Comparison of ENCODE assay signal across 12 mouse cellular contexts in the genomic region with DNA sequence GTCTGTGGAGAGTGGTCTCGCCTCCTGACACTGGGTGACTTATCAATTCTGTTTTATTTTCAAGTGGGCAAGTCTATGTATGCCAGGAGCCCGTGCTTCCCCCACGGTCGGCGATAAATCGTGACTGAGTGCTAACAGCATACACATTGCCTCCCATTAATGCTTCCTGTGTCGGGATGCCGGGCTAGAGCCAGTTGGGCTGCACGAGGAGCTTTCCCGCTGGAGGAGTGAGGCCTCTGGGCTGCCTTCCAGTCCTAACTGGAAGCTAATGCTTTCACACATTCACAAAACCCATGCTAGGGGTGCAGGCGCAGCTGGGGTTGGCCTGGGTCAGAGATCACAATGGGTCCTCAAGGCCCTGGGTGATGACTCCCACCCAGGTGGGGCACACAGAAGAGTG.
DNase-seq lines count a peak whose midpoint lies in the region; ATAC-seq and TF ChIP-seq lines count a peak whose summit lies in the region.
"Had no signal": no experiment of that assay in that cellular context is flagged by ENCODE, and none has a peak within 500 bp of the region (broad histone marks: within the 10 kb centered on the region; RNA-seq: fewer than 3 reads in every experiment).

No protein-coding gene starts in this region.

- no peak for DNase-seq in forebrain, embryonic 10.5 days (ENCODE audit: extremely low spot score, low spot score)
- DNase-seq in 3T3-L1 (ENCODE audit: low read depth, low spot score), result peak; percentile 72
- peak; percentile 37 for DNase-seq in heart, postnatal 0 days (ENCODE audit: low spot score)
- DNase-seq in adrenal gland, postnatal 4 days (ENCODE audit: low spot score in 2 of 2), result no peak
- no peak for DNase-seq in left cerebral cortex, adult 11 months (ENCODE audit: low spot score)
- DNase-seq in cerebellum, postnatal 4 days (ENCODE audit: low spot score in 2 of 2), result no peak

- 67% methylated on average over 11 of the region's 11 CpGs for WGBS in forebrain, embryonic 10.5 days
- 69% methylated on average over 11 of the region's 11 CpGs for WGBS in forebrain, embryonic 12.5 days
- 34% methylated on average over 11 of the region's 11 CpGs for WGBS in forebrain, embryonic 16.5 days
- WGBS in heart, postnatal 0 days, result 9% methylated on average over 11 of the region's 11 CpGs

- TF ChIP-seq CTCF in heart, postnatal 0 days (IDR thresholded peaks at IDR 0.05; ENCODE audit: low read depth), result no peak

- peaks cover 72% of the 10 kb centered on the region for H3K4me1 ChIP-seq in forebrain, embryonic 10.5 days
- peaks cover 32% of the 10 kb centered on the region for H3K4me1 ChIP-seq in forebrain, embryonic 12.5 days
- H3K4me1 ChIP-seq in forebrain, embryonic 16.5 days (replicated peaks; ENCODE audit: control insufficient read depth, insufficient read depth, low read length), result peaks cover 30% of the 10 kb centered on the region
- H3K4me1 ChIP-seq in heart, postnatal 0 days (ENCODE audit: control insufficient read depth, insufficient read depth), result peaks cover 22% of the 10 kb centered on the region

- peaks cover 9% of the 10 kb centered on the region for H3K36me3 ChIP-seq in forebrain, embryonic 10.5 days (replicated peaks)
- H3K36me3 ChIP-seq in forebrain, embryonic 12.5 days (replicated peaks), result peaks cover under 1% of the 10 kb centered on the region; the same call in 1 of the 2 replicates
- H3K36me3 ChIP-seq in forebrain, embryonic 16.5 days (ENCODE audit: control insufficient read depth, insufficient read depth), result no peaks in the 10 kb centered on the region
- no peaks in the 10 kb centered on the region for H3K36me3 ChIP-seq in heart, postnatal 0 days (replicated peaks; ENCODE audit: control insufficient read depth, insufficient read depth, low read length)
- H3K36me3 ChIP-seq: hindbrain, embryonic 12.5 days; neural tube, embryonic 15.5 days had no signal

- TF ChIP-seq EP300 in heart, postnatal 0 days (IDR thresholded peaks at IDR 0.05; ENCODE audit: low read depth), result no peak

- H3K27ac ChIP-seq in forebrain, embryonic 10.5 days, result 0 out of 2 replicates have a peak overlapping the region, but pooled peaks have one; percentile 35
- no peak overlapping the region for H3K27ac ChIP-seq in forebrain, embryonic 12.5 days
- no peak overlapping the region for H3K27ac ChIP-seq in forebrain, embryonic 16.5 days (ENCODE audit: low read length)
- no peak overlapping the region for H3K27ac ChIP-seq in heart, postnatal 0 days (ENCODE audit: low read depth)
- H3K27ac ChIP-seq: hindbrain, embryonic 12.5 days; kidney, postnatal 0 days; neural tube, embryonic 15.5 days had no signal

- no peak for ATAC-seq in forebrain, embryonic 12.5 days (ENCODE audit: low FRiP score)
- ATAC-seq in forebrain, embryonic 16.5 days, result peak; percentile 49; the same call in 1 of the 2 replicates
- peak; percentile 56 for ATAC-seq in heart, postnatal 0 days (ENCODE audit: insufficient read depth, low read depth)

- H3K4me3 ChIP-seq in forebrain, embryonic 10.5 days, result no peak overlapping the region
- H3K4me3 ChIP-seq in forebrain, embryonic 12.5 days (replicated peaks), result no peak overlapping the region
- no peak overlapping the region for H3K4me3 ChIP-seq in forebrain, embryonic 16.5 days (replicated peaks; ENCODE audit: low read length)
- no peak overlapping the region for H3K4me3 ChIP-seq in heart, postnatal 0 days (ENCODE audit: low read depth, low read length)
- H3K4me3 ChIP-seq: hindbrain, embryonic 12.5 days; neural tube, embryonic 15.5 days had no signal

- no peak overlapping the region for H3K9ac ChIP-seq in forebrain, embryonic 12.5 days
- H3K9ac ChIP-seq in forebrain, embryonic 16.5 days (replicated peaks; ENCODE audit: low read depth, low read length), result no peak overlapping the region
- H3K9ac ChIP-seq in heart, postnatal 0 days (replicated peaks; ENCODE audit: low read depth, low read length), result no peak overlapping the region
- H3K9ac ChIP-seq: hindbrain, embryonic 12.5 days; neural tube, embryonic 15.5 days had no signal

- no peak overlapping the region for H3K4me2 ChIP-seq in forebrain, embryonic 12.5 days
- no peak overlapping the region for H3K4me2 ChIP-seq in forebrain, embryonic 16.5 days (ENCODE audit: low read length)
- no peak overlapping the region for H3K4me2 ChIP-seq in heart, postnatal 0 days (ENCODE audit: low read depth, low read length)
- H3K4me2 ChIP-seq: hindbrain, embryonic 12.5 days; liver, embryonic 11.5 days; neural tube, embryonic 15.5 days had no signal

- H3K27me3 ChIP-seq in forebrain, embryonic 10.5 days (ENCODE audit: poor library complexity, severe bottlenecking), result peaks cover 46% of the 10 kb centered on the region
- peaks cover 7% of the 10 kb centered on the region for H3K27me3 ChIP-seq in forebrain, embryonic 12.5 days
- no peaks in the 10 kb centered on the region for H3K27me3 ChIP-seq in forebrain, embryonic 16.5 days (replicated peaks; ENCODE audit: control insufficient read depth, insufficient read depth, low read length)
- no peaks in the 10 kb centered on the region for H3K27me3 ChIP-seq in heart, postnatal 0 days (ENCODE audit: control insufficient read depth, insufficient read depth, low read length)

- no peaks in the 10 kb centered on the region for H3K9me3 ChIP-seq in forebrain, embryonic 10.5 days
- no peaks in the 10 kb centered on the region for H3K9me3 ChIP-seq in forebrain, embryonic 12.5 days
- H3K9me3 ChIP-seq in forebrain, embryonic 16.5 days (ENCODE audit: control insufficient read depth, low read length), result no peaks in the 10 kb centered on the region
- no peaks in the 10 kb centered on the region for H3K9me3 ChIP-seq in heart, postnatal 0 days (replicated peaks; ENCODE audit: control insufficient read depth, low read length)
- H3K9me3 ChIP-seq: hindbrain, embryonic 12.5 days; neural tube, embryonic 15.5 days had no signal

Comparison
In these comparisons a context has a peak if more than half of its experiments do, and no peak if none do; other contexts are left out.
1. DNase-seq: peak in 3T3-L1 (single experiment) and heart, postnatal 0 days (single experiment); none in forebrain, embryonic 10.5 days (single experiment), adrenal gland, postnatal 4 days (0 of 2), left cerebral cortex, adult 11 months (single experiment) and cerebellum, postnatal 4 days (0 of 2).